Mouse (Mus musculus): ENCODE results near the gene Ap3s2. TPM values are rescaled to one million over a fixed set of nuclear protein-coding genes. Genes with fewer than 3 reads are reported as not detected.

Ap3s2 gene
- polyA plus RNA-seq, 1 experiment from 2014 or later, result 63.4 TPM

GRCm38 (mm10) chr7:79831585-79831984 is 88.9 kb downstream of the Ap3s2 start:
- H3K4me1 ChIP-seq (replicated peaks), result no peaks in the 10 kb centered on the region
- H3K36me3 ChIP-seq, result no peaks in the 10 kb centered on the region
- no peaks in the 10 kb centered on the region for H3K27me3 ChIP-seq
- no peak overlapping the region for H3K27ac ChIP-seq (replicated peaks)
- 77% methylated on average over 6 of the region's 6 CpGs for WGBS
- no peaks in the 10 kb centered on the region for H3K9me3 ChIP-seq
- no peak overlapping the region for H3K4me2 ChIP-seq
- H3K4me3 ChIP-seq, result no peak overlapping the region
- no peak overlapping the region for H3K9ac ChIP-seq
- ATAC-seq (ENCODE audit: low read depth), result no peak

GRCm38 (mm10) chr7:79831145-79831544 is 89.3 kb downstream of the Ap3s2 start:
- 60% methylated on average over 6 of the region's 6 CpGs for WGBS
- Histone ChIP-seq H3K9me3 (no peaks in the 10 kb centered on the region), H3K9ac (no peak overlapping the region), H3K36me3 (no peaks in the 10 kb centered on the region), H3K4me2 (no peak overlapping the region), H3K4me1 (replicated peaks) (no peaks in the 10 kb centered on the region), H3K4me3 (no peak overlapping the region), H3K27me3 (no peaks in the 10 kb centered on the region), H3K27ac (replicated peaks) (no peak overlapping the region)
- no peak for ATAC-seq (ENCODE audit: low read depth)

DNA sequence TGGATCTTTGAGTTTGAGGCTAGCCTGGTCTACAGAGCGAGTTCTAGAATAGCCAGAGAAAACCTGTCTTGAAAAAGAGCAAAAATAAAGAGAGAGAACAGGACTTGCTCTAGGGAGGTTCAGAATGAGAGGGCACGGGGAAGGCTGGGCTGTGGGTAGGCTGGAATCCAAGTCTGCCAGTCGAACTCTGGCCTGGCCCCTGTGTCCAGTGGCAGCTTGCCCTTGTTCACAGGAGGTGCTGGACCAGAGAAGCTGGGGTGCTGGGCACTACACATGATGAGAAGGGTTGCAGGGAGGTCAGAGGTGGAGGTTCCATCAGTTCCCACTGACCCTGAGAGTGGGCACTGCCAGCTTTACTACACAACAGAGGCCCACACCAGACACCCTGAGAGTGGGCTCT is 92.1 kb downstream of the Ap3s2 start:
- WGBS, result 69% methylated on average over 3 of the region's 3 CpGs
- H3K27ac ChIP-seq (replicated peaks), result no peak overlapping the region
- H3K4me1 ChIP-seq (replicated peaks), result no peaks in the 10 kb centered on the region
- H3K36me3 ChIP-seq, result no peaks in the 10 kb centered on the region
- no peak overlapping the region for H3K4me3 ChIP-seq
- no peak for ATAC-seq (ENCODE audit: low read depth)
- H3K4me2 ChIP-seq, result no peak overlapping the region
- no peaks in the 10 kb centered on the region for H3K27me3 ChIP-seq
- H3K9me3 ChIP-seq, result no peaks in the 10 kb centered on the region
- no peak overlapping the region for H3K9ac ChIP-seq

Small RNAs within 50 kb of the gene (microRNA-seq; reads per million reads assigned to microRNA genes)
- gene Gm24541, result not detected

Other genes starting within 250 kb of the Ap3s2 start
- gene Kif7, start 204.9 kb downstream of the Ap3s2 start, polyA plus RNA-seq (2015; fragmentation: Nextera tagmentation; extraction: Ambion mirVana), result 1.7 and 2.1 TPM in 2 replicates
- gene Plin1, start 187.7 kb downstream of the Ap3s2 start, polyA plus RNA-seq (2015; fragmentation: Nextera tagmentation; extraction: Ambion mirVana), result not detected in 2 replicates
- 11.3 and 12.0 TPM in 2 replicates for gene Pex11a, start 177.5 kb downstream of the Ap3s2 start, polyA plus RNA-seq (2015; fragmentation: Nextera tagmentation; extraction: Ambion mirVana)
- 0.17 TPM in 1 of 2 replicates, not detected in the other for gene Wdr93, start 177.5 kb downstream of the Ap3s2 start, polyA plus RNA-seq (2015; fragmentation: Nextera tagmentation; extraction: Ambion mirVana)
- gene Mesp1, start 126.9 kb downstream of the Ap3s2 start, polyA plus RNA-seq (2015; fragmentation: Nextera tagmentation; extraction: Ambion mirVana), result not detected in 2 replicates
- gene Mesp2, start 109.9 kb downstream of the Ap3s2 start, polyA plus RNA-seq (2015; fragmentation: Nextera tagmentation; extraction: Ambion mirVana), result 0.96 and 1.0 TPM in 2 replicates
- 5.8 and 6.2 TPM in 2 replicates for gene Anpep, start 59.6 kb downstream of the Ap3s2 start, polyA plus RNA-seq (2015; fragmentation: Nextera tagmentation; extraction: Ambion mirVana)
- gene Arpin, start 14.7 kb upstream of the Ap3s2 start, polyA plus RNA-seq (2015; fragmentation: Nextera tagmentation; extraction: Ambion mirVana), result 21.6 and 22.8 TPM in 2 replicates
- 15.0 and 18.9 TPM in 2 replicates for gene Zfp710, start 104.2 kb upstream of the Ap3s2 start, polyA plus RNA-seq (2015; fragmentation: Nextera tagmentation; extraction: Ambion mirVana)
- 217 and 273 TPM in 2 replicates for gene Idh2, start 194.7 kb upstream of the Ap3s2 start, polyA plus RNA-seq (2015; fragmentation: Nextera tagmentation; extraction: Ambion mirVana)